Mouse (Mus musculus) hindbrain, embryonic 13.5 days (tissue): ENCODE results near the gene 5730596B20Rik. TPM values are rescaled to one million over a fixed set of nuclear protein-coding genes. Genes with fewer than 3 reads are reported as not detected.

Experiments used
- ATAC-seq: fragments of 200-750 bp; cut with Nextera tagmentation; 2 replicates; pipeline ENCODE4 v1.8.0; 2017; ENCODE audit warnings: moderate TSS enrichment; ENCODE audit not compliant: low FRiP score
- H3K27ac ChIP-seq: fragments of 300-500 bp; sonication (generic); 2 replicates; pipeline ENCODE4 v1.5.1; 2015; ENCODE audit warnings: inconsistent platforms, mild to moderate bottlenecking, moderate library complexity
- H3K27me3 ChIP-seq: fragments of 300-500 bp; sonication (generic); 2 replicates; pipeline ENCODE4 v1.6.1; 2015; ENCODE audit warnings: mild to moderate bottlenecking, inconsistent platforms
- H3K36me3 ChIP-seq: fragments of 300-500 bp; sonication (generic); 2 replicates; pipeline ENCODE4 v1.6.1; 2015; ENCODE audit warnings: mild to moderate bottlenecking, inconsistent platforms
- H3K4me1 ChIP-seq: fragments of 300-500 bp; sonication (generic); replicated peaks from 2 replicates; pipeline ENCODE4 v1.6.1; 2015; ENCODE audit warnings: inconsistent platforms
- H3K4me2 ChIP-seq: fragments of 300-500 bp; sonication (generic); 2 replicates; pipeline ENCODE4 v1.6.1; 2015; ENCODE audit warnings: inconsistent platforms, mild to moderate bottlenecking, moderate library complexity
- H3K4me3 ChIP-seq: fragments of 300-500 bp; sonication (generic); 2 replicates; pipeline ENCODE4 v1.5.1; 2015; ENCODE audit warnings: mild to moderate bottlenecking, inconsistent platforms
- H3K9ac ChIP-seq: fragments of 300-500 bp; sonication (generic); 2 replicates; pipeline ENCODE4 v1.6.1; 2015; ENCODE audit warnings: mild to moderate bottlenecking, inconsistent platforms
- H3K9me3 ChIP-seq: fragments of 300-500 bp; sonication (generic); 2 replicates; pipeline ENCODE4 v1.6.1; 2016; ENCODE audit warnings: inconsistent platforms
- WGBS: fragments of 180-500 bp; shearing (Covaris S2); methylation state at CpG from one replicate; pipeline ENCODE4 v1.1.7; 2015; 5-methylcytosine and 5-hydroxymethylcytosine counted together
- polyA plus RNA-seq: library from polyadenylated mRNA; unstranded; fragments of >200 nt; fragmentation: Nextera tagmentation; extraction: Ambion mirVana; gene quantifications from 2 replicates; pipeline ENCODE4 v1.2.1, GENCODE M21; 2015

5730596B20Rik gene
- polyA plus RNA-seq, 1 experiment from 2014 or later: 8.3 TPM

DNA sequence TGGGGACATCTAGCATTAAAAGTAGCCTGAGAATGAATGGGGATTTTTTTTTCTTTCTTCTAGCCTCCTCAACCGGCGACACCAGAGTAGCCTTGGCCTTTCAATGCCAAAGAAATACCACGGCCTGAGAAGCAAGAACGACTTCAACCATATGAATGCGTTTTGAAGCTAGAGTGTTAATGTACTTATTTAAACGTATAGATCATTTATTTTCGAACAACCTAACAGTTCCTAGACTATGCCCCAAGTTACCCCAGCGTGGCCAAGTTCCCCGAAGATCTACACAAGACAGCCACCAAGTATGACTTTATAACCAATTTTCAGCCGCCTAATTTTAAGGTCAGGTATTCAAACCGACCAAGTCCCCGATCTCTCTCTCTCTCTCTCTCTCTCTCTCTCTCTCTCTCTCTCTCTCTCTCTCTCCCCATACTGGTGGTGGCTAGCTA, 43.6 kb downstream of the 5730596B20Rik start:
- H3K4me3 ChIP-seq: peak overlapping the region; percentile 49; the same call in 1 of the 2 replicates
- H3K4me1 ChIP-seq: peaks cover 19% of the 10 kb centered on the region
- peaks cover 100% of the 10 kb centered on the region for H3K27me3 ChIP-seq
- H3K27ac ChIP-seq: no peak overlapping the region
- peak overlapping the region; percentile 76 for H3K4me2 ChIP-seq
- H3K36me3 ChIP-seq: no peaks in the 10 kb centered on the region
- H3K9ac ChIP-seq: no peak overlapping the region
- no peaks in the 10 kb centered on the region for H3K9me3 ChIP-seq
- WGBS: 8% methylated on average over 12 of the region's 12 CpGs
- ATAC-seq: no peak

DNA sequence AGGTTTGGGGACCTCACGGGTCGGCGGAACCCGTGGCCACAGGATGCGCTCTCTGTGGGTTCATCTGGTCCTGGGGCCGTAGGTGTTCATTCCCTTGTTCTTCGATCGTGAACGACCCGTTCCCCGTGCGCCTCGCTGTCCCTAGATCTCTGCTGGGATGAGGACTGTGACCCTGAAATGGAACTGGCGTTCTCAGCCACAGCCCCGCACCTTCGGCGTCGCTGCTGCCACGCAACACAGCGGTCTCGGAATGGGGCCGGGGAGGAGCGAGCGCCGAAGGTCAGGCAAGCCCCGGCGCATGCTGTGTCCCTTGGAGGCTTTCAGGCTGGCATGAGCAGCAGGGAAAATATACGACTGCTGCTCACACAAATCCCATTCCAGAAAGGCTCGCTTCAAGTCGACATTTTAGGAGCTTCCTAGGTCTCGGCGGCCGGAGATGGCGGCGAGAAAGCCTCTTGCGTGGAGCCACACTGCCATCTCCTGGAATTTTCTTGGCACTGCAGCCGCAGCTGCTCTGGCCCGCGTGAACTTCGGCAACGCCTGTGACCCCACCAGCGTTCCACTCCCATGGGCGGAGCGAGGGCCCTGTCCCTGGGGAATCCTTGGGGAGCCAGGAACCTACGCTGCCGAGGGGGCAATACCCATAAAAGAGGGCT, 44.2 kb downstream of the 5730596B20Rik start, which contains the start of gene Hoxa7:
Hoxa7 (minus strand) TSS at position 518 of the 656 bp plus-strand sequence.
- Histone ChIP-seq H3K4me3 (peak within 1 kb of the TSS; percentile 49), H3K27me3 (peaks cover 100% of the 10 kb centered on the region), H3K4me1 (peaks cover 18% of the 10 kb centered on the region), H3K9me3 (no peaks in the 10 kb centered on the region), H3K27ac (peak within 1 kb of the TSS; percentile 30; the same call in 1 of the 2 replicates), H3K36me3 (no peaks in the 10 kb centered on the region), H3K4me2 (peak within 1 kb of the TSS; percentile 76), H3K9ac (peak within 1 kb of the TSS; percentile 66)
- under 1% methylated on average over 46 of the region's 46 CpGs for WGBS
- peak; percentile 40 for ATAC-seq

- Histone ChIP-seq H3K4me2 (peak overlapping the region; percentile 76), H3K9ac (no peak overlapping the region), H3K4me1 (peaks cover 13% of the 10 kb centered on the region), H3K9me3 (no peaks in the 10 kb centered on the region), H3K27ac (no peak overlapping the region), H3K36me3 (no peaks in the 10 kb centered on the region), H3K27me3 (peaks cover 100% of the 10 kb centered on the region), H3K4me3 (peak overlapping the region; percentile 49)
- ATAC-seq: 0 out of 2 replicates have a peak, but pooled peaks have one; percentile 2
- 7% methylated on average over 21 of the region's 21 CpGs for WGBS
These were observed 44.8 kb downstream of the 5730596B20Rik start for GRCm38 (mm10) chr6:52221993-52222685.

DNA sequence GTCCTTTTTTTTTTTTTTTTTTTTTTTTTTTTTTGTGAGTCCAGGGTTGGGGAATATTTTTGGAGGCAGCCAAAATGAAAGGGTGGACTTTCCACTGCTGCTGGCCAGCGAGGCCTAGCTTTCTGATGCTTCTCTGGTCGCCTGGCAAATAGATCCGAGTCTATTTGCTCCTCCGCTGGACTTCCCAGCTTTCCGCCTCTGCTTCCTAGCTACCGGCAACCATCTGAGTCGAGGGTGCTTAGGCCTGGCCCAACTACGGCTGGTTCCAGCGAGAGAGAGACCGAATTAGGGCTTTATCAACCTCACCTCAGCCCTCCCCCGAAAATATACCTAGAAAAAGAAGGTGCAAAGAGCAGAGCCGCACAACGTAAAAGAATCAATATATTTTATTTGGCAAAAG, 45.4 kb downstream of the 5730596B20Rik start:
- Histone ChIP-seq H3K27me3 (peaks cover 100% of the 10 kb centered on the region), H3K4me1 (peaks cover 8% of the 10 kb centered on the region), H3K9ac (no peak overlapping the region), H3K27ac (no peak overlapping the region), H3K9me3 (no peaks in the 10 kb centered on the region), H3K4me3 (no peak overlapping the region), H3K36me3 (no peaks in the 10 kb centered on the region), H3K4me2 (no peak overlapping the region)
- 9% methylated on average over 13 of the region's 13 CpGs for WGBS
- no peak for ATAC-seq

- no peaks in the 10 kb centered on the region for H3K9me3 ChIP-seq
- WGBS: 2% methylated on average over 24 of the region's 24 CpGs
- H3K4me2 ChIP-seq: no peak overlapping the region
- no peak overlapping the region for H3K27ac ChIP-seq
- no peak for ATAC-seq
- H3K4me3 ChIP-seq: no peak overlapping the region; the same call in 1 of the 2 replicates
- H3K9ac ChIP-seq: no peak overlapping the region
- peaks cover 98% of the 10 kb centered on the region for H3K27me3 ChIP-seq
- H3K36me3 ChIP-seq: no peaks in the 10 kb centered on the region
- H3K4me1 ChIP-seq: peaks cover 8% of the 10 kb centered on the region
These were observed 46.9 kb downstream of the 5730596B20Rik start for GRCm38 (mm10) chr6:52223939-52224760.

GRCm38 (mm10) chr6:52224895-52225611, 47.8 kb downstream of the 5730596B20Rik start:
- H3K27me3 ChIP-seq: peaks cover 98% of the 10 kb centered on the region
- H3K27ac ChIP-seq: no peak overlapping the region
- H3K36me3 ChIP-seq: no peaks in the 10 kb centered on the region
- no peak overlapping the region for H3K4me3 ChIP-seq
- no peaks in the 10 kb centered on the region for H3K9me3 ChIP-seq
- no peak for ATAC-seq
- WGBS: 2% methylated on average over 36 of the region's 36 CpGs
- peaks cover 8% of the 10 kb centered on the region for H3K4me1 ChIP-seq
- H3K9ac ChIP-seq: no peak overlapping the region
- no peak overlapping the region for H3K4me2 ChIP-seq

DNA sequence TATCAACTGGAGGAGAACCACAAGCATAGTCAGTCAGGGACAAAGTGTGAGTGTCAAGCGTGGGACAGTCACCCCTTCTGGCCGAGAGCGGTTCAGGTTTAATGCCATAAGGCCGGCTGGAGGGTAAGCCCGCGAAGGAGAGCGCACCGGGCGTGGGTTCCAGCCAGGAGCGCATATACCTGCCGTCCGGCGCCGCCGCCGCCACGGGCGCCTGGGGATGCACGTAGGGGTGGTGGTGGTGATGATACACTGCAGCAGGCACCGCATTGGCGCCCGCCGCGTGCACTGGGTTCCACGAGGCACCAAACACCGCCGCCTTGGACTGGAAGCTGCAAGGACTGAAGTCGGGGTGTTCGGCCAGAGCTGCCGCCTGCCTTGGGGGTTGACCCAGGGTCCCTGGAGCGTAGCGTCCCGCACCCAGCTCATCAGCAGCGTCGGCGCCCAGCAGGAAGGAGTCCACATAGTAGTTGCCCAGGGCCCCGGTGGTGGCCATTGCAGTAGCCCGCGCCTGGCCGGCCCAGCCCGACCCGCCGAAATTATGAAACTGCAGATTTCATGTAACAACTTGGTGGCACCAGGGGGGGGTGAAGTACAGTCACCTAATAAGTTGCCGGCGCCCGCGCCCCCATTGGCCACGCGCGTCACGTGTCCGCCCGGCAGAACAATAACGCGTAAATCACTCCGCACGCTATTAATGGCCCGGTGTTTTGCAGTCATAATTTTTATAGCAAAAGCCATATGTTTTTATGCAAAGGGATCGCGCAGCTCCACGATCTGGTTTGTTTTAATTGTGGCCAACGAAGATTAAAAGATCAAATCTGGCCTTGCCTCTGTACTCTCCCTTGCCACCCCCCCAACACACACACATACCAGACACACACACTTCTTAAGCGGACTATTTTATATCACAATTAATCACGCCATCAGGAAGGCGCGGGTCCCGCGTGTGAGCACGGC, 48.6 kb downstream of the 5730596B20Rik start:
- Histone ChIP-seq H3K36me3 (no peaks in the 10 kb centered on the region), H3K9me3 (no peaks in the 10 kb centered on the region), H3K27ac (no peak overlapping the region), H3K4me2 (no peak overlapping the region), H3K4me3 (peak overlapping the region; percentile 8; the same call in 1 of the 2 replicates), H3K9ac (no peak overlapping the region), H3K4me1 (peaks cover 8% of the 10 kb centered on the region), H3K27me3 (peaks cover 98% of the 10 kb centered on the region)
- WGBS: 3% methylated on average over 68 of the region's 69 CpGs
- ATAC-seq: no peak

GRCm38 (mm10) chr6:52226569-52227257, 49.4 kb downstream of the 5730596B20Rik start:
- H3K4me3 ChIP-seq: no peak overlapping the region
- H3K4me2 ChIP-seq: no peak overlapping the region
- ATAC-seq: no peak
- no peak overlapping the region for H3K27ac ChIP-seq
- H3K9ac ChIP-seq: no peak overlapping the region
- peaks cover 94% of the 10 kb centered on the region for H3K27me3 ChIP-seq
- no peaks in the 10 kb centered on the region for H3K9me3 ChIP-seq
- H3K36me3 ChIP-seq: no peaks in the 10 kb centered on the region
- peaks cover 2% of the 10 kb centered on the region for H3K4me1 ChIP-seq
- WGBS: 2% methylated on average over 26 of the region's 26 CpGs

DNA sequence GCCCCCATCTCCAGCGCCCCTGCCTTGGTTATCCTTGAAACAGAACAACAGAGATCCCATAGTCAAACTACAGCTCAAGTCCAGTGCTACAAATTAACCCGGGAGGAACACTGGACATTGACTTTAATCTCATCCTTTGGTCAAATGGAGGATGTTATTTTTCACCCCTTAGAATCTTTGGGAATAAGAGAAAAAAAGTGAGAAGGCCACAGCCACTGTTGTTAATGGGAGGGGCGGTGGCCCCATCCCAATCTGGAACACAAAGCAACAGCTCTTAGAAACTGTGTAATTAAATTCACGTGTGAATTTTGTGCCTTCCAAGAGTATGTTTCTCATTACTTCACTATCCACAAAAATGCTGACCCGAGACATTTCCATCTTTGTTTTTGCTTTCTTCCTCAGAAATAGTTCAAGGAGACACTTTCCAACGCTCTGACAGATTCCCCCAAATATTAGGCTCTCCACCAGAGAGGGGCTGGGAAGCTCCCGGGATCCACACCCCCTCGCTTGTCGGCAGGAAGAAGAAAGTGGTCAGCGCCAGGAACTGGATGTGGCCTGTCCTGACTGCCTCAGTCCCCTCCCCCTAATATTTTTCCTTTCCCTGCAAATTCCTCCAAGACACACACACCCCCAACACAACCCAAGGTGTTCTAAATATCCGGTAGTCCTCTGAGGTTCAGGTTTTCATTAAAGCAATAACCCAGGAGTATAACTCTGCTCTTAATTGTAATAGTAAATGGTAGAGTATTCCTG, 50.3 kb downstream of the 5730596B20Rik start:
- ATAC-seq: no peak
- Histone ChIP-seq H3K9me3 (no peaks in the 10 kb centered on the region), H3K27ac (no peak overlapping the region), H3K4me1 (no peaks in the 10 kb centered on the region), H3K4me2 (no peak overlapping the region), H3K27me3 (peaks cover 94% of the 10 kb centered on the region), H3K36me3 (no peaks in the 10 kb centered on the region), H3K4me3 (no peak overlapping the region), H3K9ac (no peak overlapping the region)
- WGBS: 3% methylated on average over 11 of the region's 11 CpGs
